Mouse (Mus musculus): Measurements from ENCODE around the gene Gyg. TPM values are rescaled to one million over a fixed set of nuclear protein-coding genes. Genes with fewer than 3 reads are reported as not detected.
A peak's percentile ranks its signal among the peaks of the same experiment; 100 is the strongest.

Gyg gene
- polyA plus RNA-seq, 1 experiment from 2014 or later, result 457 TPM

DNA sequence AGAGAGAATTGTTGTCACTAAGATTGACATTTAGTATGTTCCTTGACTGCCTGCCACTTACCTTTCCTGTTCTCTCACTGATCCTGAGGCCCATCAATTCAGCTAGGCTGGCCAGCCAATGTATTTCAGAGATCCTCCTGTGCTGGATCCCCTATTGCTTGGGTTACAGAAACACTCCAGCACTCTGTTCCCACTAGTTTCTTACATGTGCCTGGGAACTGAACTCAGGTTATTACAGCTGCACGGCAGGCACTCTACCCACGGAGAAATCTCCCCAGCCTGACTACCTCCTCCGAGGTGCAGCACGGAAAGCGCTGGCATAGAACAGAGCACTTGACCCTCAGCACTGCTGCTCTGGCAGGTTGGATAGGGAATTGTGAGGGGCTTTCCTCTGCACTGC, 7.5 kb downstream of the Gyg start:
- Histone ChIP-seq H3K27me3 (ENCODE audit: control insufficient read depth, insufficient read depth, low read length) (no peaks in the 10 kb centered on the region), H3K27ac (ENCODE audit: low read length) (peak overlapping the region; percentile 92), H3K36me3 (ENCODE audit: control insufficient read depth, insufficient read depth) (peaks cover 22% of the 10 kb centered on the region), H3K4me2 (ENCODE audit: low read depth, low read length) (peak overlapping the region; percentile 1; the same call in 1 of the 2 replicates), H3K9me3 (replicated peaks; ENCODE audit: control insufficient read depth, low read length) (no peaks in the 10 kb centered on the region), H3K9ac (ENCODE audit: low read length) (peak overlapping the region; percentile 49), H3K4me3 (ENCODE audit: low read length) (no peak overlapping the region), H3K4me1 (ENCODE audit: control insufficient read depth, insufficient read depth, low read length) (peaks cover 51% of the 10 kb centered on the region)
- ATAC-seq (replicated peaks; ENCODE audit: extremely low read depth, insufficient read depth, low FRiP score), result no peak
- WGBS, result 34% methylated on average over 5 of the region's 5 CpGs

DNA sequence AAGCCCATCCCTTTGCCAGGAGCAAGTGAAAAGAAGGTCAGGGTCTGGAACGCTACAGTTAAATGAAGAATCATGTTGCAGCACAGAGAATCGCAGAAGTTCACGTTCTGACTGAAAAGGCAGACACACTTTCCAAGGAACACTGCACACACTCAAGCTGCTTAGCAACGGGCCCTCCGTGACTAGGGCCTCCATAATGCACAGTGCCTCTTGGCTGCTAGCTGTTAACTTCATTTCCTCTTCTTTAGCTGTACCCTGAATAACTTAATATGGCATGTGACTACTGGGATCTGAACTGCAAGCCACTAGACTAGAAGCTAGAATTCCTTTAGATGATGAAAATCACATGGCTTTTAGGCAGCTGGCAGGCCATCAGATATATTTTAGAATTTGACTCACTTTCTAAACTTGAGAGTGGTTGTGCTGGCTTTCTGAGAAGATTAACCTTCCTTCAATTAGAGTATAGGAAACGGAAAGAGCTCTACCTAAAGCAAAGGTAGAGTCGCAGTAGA, 8.2 kb downstream of the Gyg start:
- H3K4me2 ChIP-seq (ENCODE audit: low read depth, low read length), result peak overlapping the region; percentile 1; the same call in 1 of the 2 replicates
- WGBS, result 44% methylated on average over 7 of the region's 7 CpGs
- ATAC-seq (replicated peaks; ENCODE audit: extremely low read depth, insufficient read depth, low FRiP score), result no peak
- no peaks in the 10 kb centered on the region for H3K27me3 ChIP-seq (ENCODE audit: control insufficient read depth, insufficient read depth, low read length)
- no peaks in the 10 kb centered on the region for H3K9me3 ChIP-seq (replicated peaks; ENCODE audit: control insufficient read depth, low read length)
- peaks cover 22% of the 10 kb centered on the region for H3K36me3 ChIP-seq (ENCODE audit: control insufficient read depth, insufficient read depth)
- no peak overlapping the region for H3K4me3 ChIP-seq (ENCODE audit: low read length)
- peak overlapping the region; percentile 49 for H3K9ac ChIP-seq (ENCODE audit: low read length)
- H3K27ac ChIP-seq (ENCODE audit: low read length), result peak overlapping the region; percentile 92
- peaks cover 51% of the 10 kb centered on the region for H3K4me1 ChIP-seq (ENCODE audit: control insufficient read depth, insufficient read depth, low read length)

DNA sequence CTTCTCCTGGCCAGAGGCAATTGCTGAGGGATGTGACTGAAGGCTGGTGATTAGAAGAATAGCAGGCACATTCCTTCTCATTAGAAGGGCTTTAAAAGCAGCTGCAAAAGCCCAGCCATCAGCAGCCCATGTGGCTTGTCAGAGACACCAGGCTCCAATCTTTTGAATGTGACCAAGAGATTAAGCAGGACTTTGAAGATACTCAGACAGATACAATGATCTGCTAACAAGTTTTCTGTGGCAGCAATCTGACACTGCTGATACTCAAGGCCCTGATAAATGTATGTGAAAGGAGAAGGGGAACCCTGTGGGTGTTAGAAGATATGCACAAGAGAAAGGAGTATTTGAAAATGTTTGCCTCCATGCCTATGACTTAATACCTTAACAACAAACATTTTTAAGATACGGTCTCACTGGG, 9.4 kb downstream of the Gyg start:
- no peak overlapping the region for H3K4me2 ChIP-seq (ENCODE audit: low read depth, low read length)
- H3K4me1 ChIP-seq (ENCODE audit: control insufficient read depth, insufficient read depth, low read length), result peaks cover 57% of the 10 kb centered on the region
- no peaks in the 10 kb centered on the region for H3K9me3 ChIP-seq (replicated peaks; ENCODE audit: control insufficient read depth, low read length)

DNA sequence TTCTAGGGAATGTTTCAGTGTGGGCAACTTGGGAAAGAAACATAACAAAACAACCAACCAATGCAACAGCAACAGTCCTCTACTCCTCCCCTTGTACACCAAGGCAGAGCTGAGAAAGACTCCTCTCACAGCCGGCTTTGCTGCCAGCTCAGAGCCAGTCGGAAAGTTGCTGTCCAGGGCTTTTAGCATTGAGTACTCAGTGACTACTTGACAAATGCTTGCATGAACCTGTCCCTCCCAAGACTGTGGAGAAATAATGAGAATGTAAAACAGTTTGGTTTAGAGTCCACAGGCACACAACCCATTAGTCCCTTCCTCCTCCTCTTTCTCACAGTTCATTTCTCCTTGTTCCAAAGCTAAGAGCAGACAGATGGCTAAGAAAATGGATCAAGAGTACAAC, 10.7 kb downstream of the Gyg start:
- Histone ChIP-seq H3K27me3 (ENCODE audit: control insufficient read depth, insufficient read depth, low read length) (no peaks in the 10 kb centered on the region), H3K27ac (ENCODE audit: low read length) (peak overlapping the region; percentile 66), H3K4me3 (ENCODE audit: low read length) (no peak overlapping the region), H3K9ac (ENCODE audit: low read length) (no peak overlapping the region), H3K36me3 (ENCODE audit: control insufficient read depth, insufficient read depth) (peaks cover 25% of the 10 kb centered on the region), H3K4me1 (ENCODE audit: control insufficient read depth, insufficient read depth, low read length) (peaks cover 50% of the 10 kb centered on the region), H3K9me3 (replicated peaks; ENCODE audit: control insufficient read depth, low read length) (no peaks in the 10 kb centered on the region), H3K4me2 (ENCODE audit: low read depth, low read length) (no peak overlapping the region)
- ATAC-seq (replicated peaks; ENCODE audit: extremely low read depth, insufficient read depth, low FRiP score), result no peak
- 26% methylated on average over 2 of the region's 2 CpGs for WGBS

More for the DNA sequence above, 9.4 kb downstream of the Gyg start:
- Histone ChIP-seq H3K4me3 (ENCODE audit: low read length) (no peak overlapping the region), H3K9ac (ENCODE audit: low read length) (no peak overlapping the region), H3K27ac (ENCODE audit: low read length) (peak overlapping the region; percentile 92), H3K36me3 (ENCODE audit: control insufficient read depth, insufficient read depth) (peaks cover 22% of the 10 kb centered on the region), H3K27me3 (ENCODE audit: control insufficient read depth, insufficient read depth, low read length) (no peaks in the 10 kb centered on the region)
- ATAC-seq (replicated peaks; ENCODE audit: extremely low read depth, insufficient read depth, low FRiP score), result peak; percentile 74
- whole genome bisulfite sequencing, result 33% methylated on average over 1 of the region's 1 CpGs

DNA sequence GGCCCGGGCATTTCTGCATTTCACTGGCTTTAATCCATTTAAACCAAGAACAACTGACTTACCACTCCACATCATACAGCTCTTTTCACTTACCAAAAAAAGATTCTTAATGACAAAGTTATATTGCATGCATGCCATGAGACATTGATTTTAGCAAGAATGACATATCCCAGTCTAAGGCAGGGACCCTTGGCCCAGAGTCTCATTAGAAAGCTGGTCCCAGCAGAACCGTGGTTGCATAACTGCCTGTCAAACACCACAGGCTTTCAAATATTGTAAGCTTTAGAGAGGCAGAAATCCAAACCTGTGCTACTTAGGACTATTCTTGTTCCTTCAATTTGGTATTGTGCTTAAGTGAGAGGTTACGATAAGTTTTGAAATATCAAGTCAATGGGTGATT, 11.4 kb downstream of the Gyg start:
- ATAC-seq (replicated peaks; ENCODE audit: extremely low read depth, insufficient read depth, low FRiP score), result no peak
- no peak overlapping the region for H3K4me2 ChIP-seq (ENCODE audit: low read depth, low read length)
- peaks cover 45% of the 10 kb centered on the region for H3K4me1 ChIP-seq (ENCODE audit: control insufficient read depth, insufficient read depth, low read length)
- H3K9ac ChIP-seq (ENCODE audit: low read length), result 0 out of 2 replicates have a peak overlapping the region, but pooled peaks have one; percentile 17
- H3K27me3 ChIP-seq (ENCODE audit: control insufficient read depth, insufficient read depth, low read length), result no peaks in the 10 kb centered on the region
- peak overlapping the region; percentile 16; the same call in 1 of the 2 replicates for H3K27ac ChIP-seq (ENCODE audit: low read length)
- H3K9me3 ChIP-seq (replicated peaks; ENCODE audit: control insufficient read depth, low read length), result no peaks in the 10 kb centered on the region
- H3K4me3 ChIP-seq (ENCODE audit: low read length), result no peak overlapping the region
- peaks cover 23% of the 10 kb centered on the region for H3K36me3 ChIP-seq (ENCODE audit: control insufficient read depth, insufficient read depth)
- 64% methylated on average over 3 of the region's 3 CpGs for WGBS

DNA sequence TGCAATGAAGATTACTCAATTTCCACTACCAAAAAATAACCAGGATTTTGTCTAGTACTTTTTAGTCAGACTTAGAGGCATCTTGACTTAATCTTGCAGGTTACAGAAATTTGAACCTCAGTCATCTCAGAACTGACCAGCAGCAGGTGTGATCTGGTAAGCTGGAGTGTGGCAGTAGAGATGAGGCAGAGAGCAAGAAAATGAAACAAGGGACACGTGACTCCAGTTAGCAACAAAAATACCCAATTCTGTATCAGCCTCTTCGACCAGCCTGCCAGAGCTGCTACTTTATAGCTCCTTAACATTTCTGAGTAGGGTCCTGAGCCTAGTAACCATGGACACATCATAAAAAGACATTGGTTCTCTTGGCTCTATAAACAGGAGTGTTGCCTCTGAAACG, 12.5 kb downstream of the Gyg start:
- Histone ChIP-seq H3K4me3 (ENCODE audit: low read length) (no peak overlapping the region), H3K27ac (ENCODE audit: low read length) (peak overlapping the region; percentile 43), H3K4me2 (ENCODE audit: low read depth, low read length) (no peak overlapping the region), H3K27me3 (ENCODE audit: control insufficient read depth, insufficient read depth, low read length) (no peaks in the 10 kb centered on the region), H3K9me3 (replicated peaks; ENCODE audit: control insufficient read depth, low read length) (no peaks in the 10 kb centered on the region), H3K9ac (ENCODE audit: low read length) (no peak overlapping the region), H3K4me1 (ENCODE audit: control insufficient read depth, insufficient read depth, low read length) (peaks cover 48% of the 10 kb centered on the region), H3K36me3 (ENCODE audit: control insufficient read depth, insufficient read depth) (peaks cover 25% of the 10 kb centered on the region)
- 45% methylated on average over 3 of the region's 3 CpGs for WGBS
- no peak for ATAC-seq (replicated peaks; ENCODE audit: extremely low read depth, insufficient read depth, low FRiP score)

DNA sequence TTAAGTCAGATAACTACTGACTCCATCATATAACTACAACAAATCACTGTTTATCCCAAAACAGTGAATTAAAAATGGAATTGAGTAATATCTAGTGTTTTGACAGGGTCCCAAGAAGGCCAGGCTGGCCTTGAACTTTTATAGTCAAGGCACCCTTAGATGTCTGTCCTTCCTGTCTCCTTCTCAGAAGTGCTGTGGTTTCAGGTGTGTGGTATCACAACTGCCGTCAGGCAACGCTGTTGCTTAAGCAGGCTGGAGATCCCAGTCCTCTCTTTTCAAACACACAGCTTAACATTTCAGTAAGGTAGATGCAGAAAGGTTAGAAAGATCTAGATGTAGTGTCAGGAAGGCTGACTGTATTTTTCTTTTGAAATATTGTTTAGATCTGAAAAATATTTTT, 13.0 kb downstream of the Gyg start:
- Histone ChIP-seq H3K4me3 (ENCODE audit: low read length) (no peak overlapping the region), H3K4me2 (ENCODE audit: low read depth, low read length) (no peak overlapping the region), H3K36me3 (ENCODE audit: control insufficient read depth, insufficient read depth) (peaks cover 28% of the 10 kb centered on the region), H3K9ac (ENCODE audit: low read length) (no peak overlapping the region), H3K4me1 (ENCODE audit: control insufficient read depth, insufficient read depth, low read length) (peaks cover 48% of the 10 kb centered on the region), H3K9me3 (replicated peaks; ENCODE audit: control insufficient read depth, low read length) (no peaks in the 10 kb centered on the region), H3K27ac (ENCODE audit: low read length) (peak overlapping the region; percentile 45), H3K27me3 (ENCODE audit: control insufficient read depth, insufficient read depth, low read length) (no peaks in the 10 kb centered on the region)
- no peak for ATAC-seq (replicated peaks; ENCODE audit: extremely low read depth, insufficient read depth, low FRiP score)
- 51% methylated on average over 2 of the region's 2 CpGs for WGBS

DNA sequence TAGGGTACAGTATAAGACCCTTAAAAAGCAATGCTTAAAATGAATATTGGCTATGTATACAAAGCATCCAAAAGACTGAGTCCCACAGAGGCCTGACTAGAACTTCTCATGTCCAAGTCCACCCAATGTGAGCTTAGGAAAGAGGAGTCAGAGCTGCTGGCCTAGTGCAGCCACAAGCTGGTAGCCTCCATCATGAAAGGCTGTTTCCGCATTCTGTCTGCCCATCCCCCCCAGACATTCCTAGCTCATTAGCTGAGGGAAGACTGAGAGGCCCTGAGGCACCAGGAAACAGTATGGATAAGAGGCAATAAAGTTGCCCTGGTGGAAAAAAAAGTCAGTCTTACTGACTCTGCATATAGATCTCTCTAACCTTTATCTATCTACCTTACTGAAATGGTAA, 13.4 kb downstream of the Gyg start:
- 26% methylated on average over 1 of the region's 1 CpGs for WGBS
- no peaks in the 10 kb centered on the region for H3K9me3 ChIP-seq (replicated peaks; ENCODE audit: control insufficient read depth, low read length)
- H3K27ac ChIP-seq (ENCODE audit: low read length), result peak overlapping the region; percentile 17
- peaks cover 32% of the 10 kb centered on the region for H3K36me3 ChIP-seq (ENCODE audit: control insufficient read depth, insufficient read depth)
- peaks cover 48% of the 10 kb centered on the region for H3K4me1 ChIP-seq (ENCODE audit: control insufficient read depth, insufficient read depth, low read length)
- 0 out of 2 replicates have a peak, but pooled peaks have one; percentile 35 for ATAC-seq (replicated peaks; ENCODE audit: extremely low read depth, insufficient read depth, low FRiP score)
- no peaks in the 10 kb centered on the region for H3K27me3 ChIP-seq (ENCODE audit: control insufficient read depth, insufficient read depth, low read length)
- no peak overlapping the region for H3K4me3 ChIP-seq (ENCODE audit: low read length)
- no peak overlapping the region for H3K4me2 ChIP-seq (ENCODE audit: low read depth, low read length)
- no peak overlapping the region for H3K9ac ChIP-seq (ENCODE audit: low read length)

DNA sequence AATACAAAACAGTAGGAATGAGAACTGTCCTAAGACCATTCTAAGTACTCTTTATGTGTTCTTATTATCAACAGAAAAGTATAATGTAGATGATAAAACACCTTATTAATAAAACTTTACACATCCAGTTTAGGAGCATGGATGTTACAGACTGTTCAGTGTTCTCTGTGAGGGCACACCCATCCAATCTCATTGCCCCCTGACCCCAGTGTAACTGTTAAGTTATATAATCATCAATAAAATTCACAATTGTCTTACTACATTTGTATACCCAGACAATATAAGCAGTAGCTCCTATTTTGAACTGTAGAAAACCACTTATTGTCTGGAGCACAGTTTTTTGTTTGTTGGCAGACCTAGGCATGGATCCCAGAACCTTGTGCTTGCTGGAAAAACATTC, 13.9 kb downstream of the Gyg start:
- Histone ChIP-seq H3K27me3 (ENCODE audit: control insufficient read depth, insufficient read depth, low read length) (no peaks in the 10 kb centered on the region), H3K9me3 (replicated peaks; ENCODE audit: control insufficient read depth, low read length) (no peaks in the 10 kb centered on the region), H3K4me3 (ENCODE audit: low read length) (no peak overlapping the region), H3K4me2 (ENCODE audit: low read depth, low read length) (no peak overlapping the region), H3K36me3 (ENCODE audit: control insufficient read depth, insufficient read depth) (peaks cover 35% of the 10 kb centered on the region), H3K27ac (ENCODE audit: low read length) (peak overlapping the region; percentile 17), H3K9ac (ENCODE audit: low read length) (no peak overlapping the region), H3K4me1 (ENCODE audit: control insufficient read depth, insufficient read depth, low read length) (peaks cover 49% of the 10 kb centered on the region)
- ATAC-seq (replicated peaks; ENCODE audit: extremely low read depth, insufficient read depth, low FRiP score), result no peak
